Mouse (Mus musculus) spleen, adult 2 months (tissue): ENCODE results near the gene Wdr13. TPM values are rescaled to one million over a fixed set of nuclear protein-coding genes. Genes with fewer than 3 reads are reported as not detected.
"Not testable (repeated sequence)": the region's sequence is repeated elsewhere in the genome, so short reads cannot be mapped to it uniquely, and the experiment has no call there.

ENCODE experiments used
- DNase-seq, 2 experiments: peaks; one replicate each; pipeline versions ENCODE4 v3.0.0 to v3.0.0-alpha.2; 2012 to 2021; ENCODE audit warnings: low spot score in 2 of 2, low read depth in 1 of 2
- H3K27ac ChIP-seq: fragments of 200-500 bp; 2 replicates; pipeline ENCODE4 v1.5.1; 2012; ENCODE audit warnings: low read length, inconsistent platforms; ENCODE audit not compliant: insufficient read depth
- H3K27me3 ChIP-seq: fragments of 200-500 bp; 2 replicates; pipeline ENCODE4 v1.6.1; 2012; ENCODE audit warnings: mild to moderate bottlenecking, moderate library complexity, low read length, inconsistent platforms; ENCODE audit not compliant: control insufficient read depth, insufficient read depth
- H3K36me3 ChIP-seq: fragments of 200-500 bp; 2 replicates; pipeline ENCODE4 v1.6.1; 2012; ENCODE audit warnings: mild to moderate bottlenecking, low read length, inconsistent platforms; ENCODE audit not compliant: control insufficient read depth, insufficient read depth
- H3K4me1 ChIP-seq: fragments of 200-500 bp; 2 replicates; pipeline ENCODE4 v1.6.1; 2011; ENCODE audit warnings: inconsistent platforms; ENCODE audit not compliant: control insufficient read depth, insufficient read depth, insufficient read length
- H3K4me3 ChIP-seq: fragments of 200-500 bp; 2 replicates; pipeline ENCODE4 v1.5.1; 2011; ENCODE audit warnings: mild to moderate bottlenecking, inconsistent platforms; ENCODE audit not compliant: insufficient read depth, insufficient read length; ENCODE audit errors: extremely low read depth
- CTCF ChIP-seq: fragments of 200-500 bp; IDR thresholded peaks from 2 replicates; pipeline ENCODE4 v1.5.1; 2011; ENCODE audit warnings: mild to moderate bottlenecking, inconsistent platforms; ENCODE audit not compliant: insufficient read depth, insufficient read length, insufficient replicate concordance; ENCODE audit errors: extremely low read depth
- POLR2A ChIP-seq: fragments of 200-500 bp; IDR thresholded peaks from 2 replicates; pipeline ENCODE4 v1.6.1; 2011; ENCODE audit warnings: low read depth, low read length, inconsistent platforms
- WGBS: fragments of 180-500 bp; shearing (Covaris S2); methylation state at CpG from one replicate; pipeline ENCODE4 v1.1.7; 2018; 5-methylcytosine and 5-hydroxymethylcytosine counted together
- polyA plus RNA-seq: library from polyadenylated mRNA; depleted of rRNA; stranded (reverse); fragments of >200 nt; gene quantifications from 2 replicates; pipeline ENCODE4 v1.2.3, GENCODE M21; 2012

The Wdr13 gene
- polyA plus RNA-seq, 1 experiment: 64.1 TPM

DNA sequence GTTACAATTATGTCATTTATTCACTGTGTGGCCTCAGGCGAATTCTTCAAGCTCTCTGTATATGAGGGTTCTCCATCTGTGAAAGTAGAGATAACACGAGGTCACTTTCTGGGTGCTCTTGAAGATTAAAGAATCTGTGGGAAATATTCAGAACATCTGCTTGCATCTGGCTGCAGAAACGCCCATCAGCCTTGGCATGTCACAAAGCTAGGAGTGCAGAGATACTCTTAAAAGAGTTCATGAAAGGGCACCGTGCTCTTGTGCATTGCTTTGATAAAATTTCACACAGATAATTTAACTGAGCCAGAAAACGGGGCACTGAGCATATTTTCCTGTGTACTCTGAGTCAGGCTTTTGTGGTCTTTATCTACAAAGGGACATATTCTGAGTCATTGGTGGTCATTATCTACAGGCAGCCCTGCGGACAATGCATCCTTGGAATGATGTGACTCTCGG lies 30.5 kb downstream of the Wdr13 start:
- TF ChIP-seq POLR2A (no peak), CTCF (no peak)
- DNase-seq: no peak
- Histone ChIP-seq H3K27me3 (no peaks in the 10 kb centered on the region), H3K4me3 (no peak overlapping the region), H3K36me3 (no peaks in the 10 kb centered on the region), H3K4me1 (no peaks in the 10 kb centered on the region), H3K27ac (no peak overlapping the region)
- 64% methylated on average over 7 of the region's 7 CpGs for WGBS

DNA sequence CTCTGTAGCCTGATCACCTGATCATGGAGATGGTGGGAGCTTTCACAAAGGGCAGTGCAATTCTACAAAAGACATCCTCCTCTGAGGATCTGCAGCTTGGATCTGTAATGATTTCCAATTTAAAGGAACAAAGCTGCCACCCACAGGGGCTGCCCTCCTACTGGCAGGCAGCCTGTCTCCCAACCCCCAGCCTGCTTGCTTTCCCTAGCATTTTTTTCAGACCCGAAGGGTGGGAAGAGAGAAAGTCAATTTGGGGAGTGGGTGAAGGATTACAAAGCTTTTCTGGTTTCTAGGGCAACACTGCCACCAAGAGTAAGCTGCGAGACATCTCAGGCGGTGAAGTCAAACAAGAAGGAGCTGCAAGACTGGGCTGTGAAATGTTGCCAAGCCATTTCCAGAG lies 31.7 kb downstream of the Wdr13 start:
- Histone ChIP-seq H3K27ac (no peak overlapping the region), H3K27me3 (no peaks in the 10 kb centered on the region), H3K36me3 (no peaks in the 10 kb centered on the region), H3K4me1 (no peaks in the 10 kb centered on the region), H3K4me3 (no peak overlapping the region)
- 49% methylated on average over 3 of the region's 3 CpGs for WGBS
- no peak for DNase-seq
- TF ChIP-seq POLR2A (no peak), CTCF (no peak)

DNA sequence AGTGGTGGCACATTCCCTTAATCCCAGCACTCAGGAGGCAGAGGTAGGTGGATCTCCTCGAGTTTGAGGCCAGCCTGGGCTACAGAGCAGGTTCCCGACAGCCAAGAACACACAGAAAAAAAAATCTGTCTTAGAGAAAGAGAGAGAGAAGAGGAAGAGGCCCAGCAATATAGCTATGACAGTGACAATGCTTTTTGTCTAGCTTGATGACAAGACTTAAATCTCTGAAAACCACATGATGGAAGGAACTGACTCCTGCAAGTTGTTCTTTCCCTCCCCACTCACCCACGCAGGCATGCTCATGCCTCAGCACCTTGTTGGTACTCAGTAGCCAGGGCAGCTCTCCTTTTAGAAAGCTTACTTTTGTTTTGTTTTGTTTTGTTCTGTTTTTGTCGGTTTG lies 33.3 kb downstream of the Wdr13 start:
- Histone ChIP-seq H3K27ac (no peak overlapping the region), H3K27me3 (no peaks in the 10 kb centered on the region), H3K4me1 (no peaks in the 10 kb centered on the region), H3K36me3 (no peaks in the 10 kb centered on the region), H3K4me3 (no peak overlapping the region)
- no peak for TF ChIP-seq POLR2A
- no peak for TF ChIP-seq CTCF
- DNase-seq: no peak
- WGBS: 37% methylated on average over 4 of the region's 4 CpGs

DNA sequence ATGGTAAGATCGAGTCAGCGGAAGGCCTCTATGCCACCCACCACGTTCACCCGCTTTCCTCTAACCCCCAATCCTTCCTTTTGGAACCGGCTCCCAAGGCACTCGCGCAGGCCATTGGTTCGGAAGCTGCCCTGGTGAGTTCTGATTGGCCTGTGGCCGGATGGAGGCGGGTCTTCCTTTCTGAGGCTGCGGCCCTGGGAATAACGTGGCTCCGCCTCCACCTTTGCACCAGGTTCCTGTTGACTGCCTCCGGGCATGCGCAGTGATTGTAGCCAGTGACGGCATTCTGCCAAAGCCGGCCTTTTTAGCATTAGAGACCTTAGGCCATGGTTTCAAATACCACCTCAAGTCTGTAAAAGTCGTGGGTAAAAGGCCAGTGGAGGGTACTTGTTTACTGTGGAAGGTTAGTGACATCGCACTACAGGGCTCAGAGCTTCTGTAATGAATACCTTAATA lies 35.9 kb downstream of the Wdr13 start:
- peak overlapping the region; percentile 50 for H3K4me3 ChIP-seq
- 25% methylated on average over 19 of the region's 19 CpGs for WGBS

DNA sequence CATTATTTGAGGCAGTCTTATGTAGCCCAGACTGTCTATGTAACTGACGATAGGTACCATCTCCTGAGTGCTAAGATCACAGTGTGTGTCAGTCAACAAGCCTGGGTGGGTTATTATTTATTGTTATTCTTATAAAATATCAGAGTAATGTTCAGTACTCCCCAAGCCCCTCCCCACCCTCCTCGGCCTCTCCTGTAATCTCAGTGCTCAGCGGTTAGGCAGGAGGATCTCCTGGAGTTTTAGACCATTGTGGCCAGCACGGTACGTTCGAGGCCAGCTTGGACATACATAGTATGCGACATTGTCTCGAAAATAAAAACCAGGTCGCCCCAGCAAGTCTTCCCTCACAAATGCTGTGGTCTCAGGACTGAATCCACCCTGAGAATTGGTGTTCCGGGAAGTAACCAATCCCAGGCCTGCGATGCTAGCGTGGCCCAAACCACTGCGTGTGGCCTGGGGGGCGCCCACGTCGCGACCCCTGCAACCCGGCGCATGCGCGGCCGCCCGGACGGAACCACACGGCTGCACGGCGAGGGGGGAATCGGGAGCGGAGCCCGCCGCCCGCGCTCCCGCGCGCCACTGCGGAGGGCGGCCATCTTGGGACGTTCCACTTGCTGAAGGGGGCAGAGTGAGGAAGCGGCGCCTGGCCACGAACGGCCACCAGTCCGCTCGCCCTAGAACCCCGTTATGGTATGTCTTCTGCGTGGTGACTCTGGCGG lies 36.5 kb downstream of the Wdr13 start:
- H3K4me3 ChIP-seq: peak overlapping the region; percentile 50; the same call in 1 of the 2 replicates
- not testable (repeated sequence) for H3K4me1 ChIP-seq, H3K27me3 ChIP-seq, H3K36me3 ChIP-seq
- 28% methylated on average over 22 of the region's 48 CpGs for WGBS
- DNase-seq: peak in 1 of 2 experiments; percentile 70
- peak overlapping the region; percentile 90 for H3K27ac ChIP-seq

More for the DNA sequence above, 35.9 kb downstream of the Wdr13 start:
- Histone ChIP-seq H3K36me3 (no peaks in the 10 kb centered on the region), H3K4me1 (no peaks in the 10 kb centered on the region), H3K27ac (peak overlapping the region; percentile 90), H3K27me3 (no peaks in the 10 kb centered on the region)
- peak; percentile 94 to 95 for DNase-seq
- TF ChIP-seq POLR2A (no peak), CTCF (no peak)

DNA sequence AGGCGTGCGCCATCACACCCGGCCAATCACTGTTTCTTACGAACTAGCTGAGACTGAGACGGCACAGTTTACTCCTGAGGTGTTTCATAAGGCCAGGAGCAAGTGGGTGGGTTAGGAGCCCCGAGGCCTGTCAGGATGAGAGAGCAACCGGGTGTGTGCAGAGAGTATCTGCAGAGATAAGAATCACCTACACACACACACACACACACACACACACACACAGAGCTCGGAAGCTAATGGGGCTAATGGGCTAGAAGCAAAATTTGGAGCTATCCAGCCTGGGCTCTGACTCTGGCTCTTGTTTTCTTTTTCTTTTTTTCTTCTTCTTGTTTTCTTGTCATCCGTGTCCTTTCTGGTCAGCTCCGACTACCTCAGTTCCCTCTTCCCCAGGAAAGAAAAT lies 37.1 kb downstream of the Wdr13 start:
- no peak overlapping the region for H3K27ac ChIP-seq
- WGBS: 74% methylated on average over 10 of the region's 10 CpGs

DNA sequence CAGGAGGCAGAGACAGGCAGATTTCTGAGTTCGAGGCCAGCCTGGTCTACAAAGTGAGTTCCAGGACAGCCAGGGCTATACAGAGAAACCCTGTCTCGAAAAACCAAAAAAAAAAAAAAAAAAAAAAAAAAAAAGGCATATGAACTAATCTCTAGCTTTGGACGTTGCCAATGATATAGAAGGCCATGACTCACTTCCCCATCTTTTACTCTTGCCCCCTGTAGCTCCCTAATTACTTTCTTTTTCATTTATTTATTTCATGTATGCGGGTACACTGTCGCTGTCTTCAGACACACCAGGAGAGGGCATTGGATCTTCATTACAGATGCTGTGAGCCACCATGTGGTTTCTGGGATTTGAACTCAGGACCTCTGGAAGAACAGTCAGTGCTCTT lies 41.7 kb downstream of the Wdr13 start:
- not testable (repeated sequence) for H3K27me3 ChIP-seq, H3K36me3 ChIP-seq, H3K4me1 ChIP-seq, DNase-seq, H3K4me3 ChIP-seq
- H3K27ac ChIP-seq: peak overlapping the region; percentile 79
- WGBS: 55% methylated on average over 5 of the region's 5 CpGs

More for the DNA sequence above, 37.1 kb downstream of the Wdr13 start:
- Histone ChIP-seq H3K4me1 (peaks cover 3% of the 10 kb centered on the region; the same call in 1 of the 2 replicates), H3K36me3 (no peaks in the 10 kb centered on the region), H3K27me3 (no peaks in the 10 kb centered on the region), H3K4me3 (no peak overlapping the region)
- TF ChIP-seq CTCF (no peak), POLR2A (no peak)
- no peak for DNase-seq
